Mouse (Mus musculus) brown adipose tissue, adult 24 weeks (tissue): ENCODE measurements around the gene Sp100. TPM values are rescaled to one million over a fixed set of nuclear protein-coding genes. Genes with fewer than 3 reads are reported as not detected.

Source experiments
- H3K27ac ChIP-seq: fragments of 200-500 bp; replicated peaks from 2 replicates; pipeline ENCODE4 v1.5.1; 2012; ENCODE audit warnings: low read depth, mild to moderate bottlenecking, low read length
- H3K4me1 ChIP-seq: fragments of 200-500 bp; 2 replicates; pipeline ENCODE4 v1.6.1; 2012; ENCODE audit warnings: low read length, mixed read lengths; ENCODE audit not compliant: control insufficient read depth, insufficient read depth, insufficient read length
- H3K4me3 ChIP-seq: fragments of 200-500 bp; 2 replicates; pipeline ENCODE4 v1.5.1; 2012; ENCODE audit warnings: low read depth, mild to moderate bottlenecking, low read length, moderate library complexity; ENCODE audit not compliant: insufficient read depth
- polyA plus RNA-seq: library from polyadenylated mRNA; stranded (reverse); fragments of >200 nt; gene quantifications from 2 replicates; pipeline ENCODE4 v1.2.4, GENCODE M21; 2012; ENCODE audit not compliant: missing spikeins, insufficient read depth, insufficient read length

The Sp100 gene
- polyA plus RNA-seq, 1 experiment, result 15.4 TPM

DNA sequence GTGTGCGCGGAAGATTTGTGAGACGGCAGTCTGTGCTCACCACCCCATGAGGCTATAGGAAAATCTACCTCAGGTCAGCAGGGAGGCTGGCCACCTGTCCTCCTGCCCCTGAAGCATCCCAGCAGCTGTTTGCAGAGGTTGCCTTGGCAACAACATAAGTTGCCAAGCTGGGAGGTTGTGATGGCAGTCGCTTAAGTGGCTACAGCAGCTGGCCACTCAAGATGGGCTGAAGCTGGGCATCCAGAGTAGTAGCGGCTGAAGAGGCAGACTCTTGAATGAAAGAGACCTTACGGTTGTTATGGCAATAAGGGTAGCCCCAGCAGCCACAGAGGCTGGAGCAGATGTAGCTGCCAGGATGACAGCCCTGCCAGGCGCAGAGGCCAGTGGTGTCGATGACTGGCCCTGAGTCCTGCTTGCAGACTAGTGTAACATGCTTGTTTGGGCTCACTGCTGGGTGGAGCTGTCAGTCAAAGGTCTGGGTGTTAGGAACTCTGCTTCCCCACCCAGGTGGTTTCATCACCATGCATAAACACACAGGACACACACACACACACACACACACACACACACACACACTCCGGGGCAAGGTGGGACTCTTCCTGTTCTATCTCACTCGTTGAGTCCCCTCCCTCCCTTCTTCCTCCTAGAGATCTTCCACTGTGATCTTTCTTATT, 70.6 kb downstream of the Sp100 start:
- Histone ChIP-seq H3K4me3 (no peak overlapping the region), H3K27ac (no peak overlapping the region), H3K4me1 (no peaks in the 10 kb centered on the region)

GRCm38 (mm10) chr1:85730471-85730870, 80.7 kb downstream of the Sp100 start:
- no peaks in the 10 kb centered on the region for H3K4me1 ChIP-seq
- H3K27ac ChIP-seq, result no peak overlapping the region
- no peak overlapping the region for H3K4me3 ChIP-seq

DNA sequence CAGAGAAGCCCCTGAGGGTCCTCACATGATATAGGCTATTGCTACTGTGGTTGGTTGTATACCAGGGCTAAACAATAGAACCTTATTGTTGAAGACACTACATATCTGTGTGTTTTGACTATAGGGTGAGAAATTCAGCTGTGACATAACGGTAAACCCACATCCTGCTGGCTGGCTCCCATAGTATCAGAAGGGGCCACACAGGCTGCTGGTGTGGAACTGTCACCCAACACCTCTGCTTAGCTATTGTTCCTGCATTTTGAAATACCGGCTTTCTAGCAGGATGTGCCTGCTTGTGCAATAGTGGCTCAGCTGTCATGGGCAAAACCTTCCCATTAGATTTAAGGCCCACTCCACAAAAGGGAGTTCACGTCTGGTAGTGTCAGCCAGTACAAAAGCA, 82.8 kb downstream of the Sp100 start:
- no peaks in the 10 kb centered on the region for H3K4me1 ChIP-seq
- H3K27ac ChIP-seq, result no peak overlapping the region
- H3K4me3 ChIP-seq, result no peak overlapping the region

DNA sequence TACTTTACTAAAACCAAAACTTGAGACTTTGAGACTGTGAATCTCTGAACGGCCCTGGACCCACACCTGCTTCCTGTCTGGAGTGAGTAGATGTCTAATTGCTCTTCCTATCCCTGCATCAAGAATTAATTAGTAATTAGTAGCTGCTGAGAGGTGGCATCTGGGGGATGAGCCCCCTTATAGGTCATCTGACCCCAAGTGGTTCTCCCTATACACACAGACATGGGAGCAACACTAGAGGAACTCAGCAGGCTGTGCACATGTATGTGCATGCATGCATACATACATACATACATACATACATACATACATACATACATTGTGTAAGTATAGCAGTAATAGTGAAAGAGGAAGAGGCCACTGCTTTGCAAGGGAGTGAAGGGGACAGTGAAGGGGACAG, 84.7 kb downstream of the Sp100 start:
- H3K27ac ChIP-seq, result no peak overlapping the region
- no peak overlapping the region for H3K4me3 ChIP-seq
- H3K4me1 ChIP-seq, result no peaks in the 10 kb centered on the region

GRCm38 (mm10) chr1:85735463-85736123, 85.8 kb downstream of the Sp100 start:
- peak overlapping the region; percentile 87 for H3K27ac ChIP-seq
- no peaks in the 10 kb centered on the region for H3K4me1 ChIP-seq
- H3K4me3 ChIP-seq, result peak overlapping the region; percentile 59

- Histone ChIP-seq H3K4me1 (no peaks in the 10 kb centered on the region), H3K27ac (peak overlapping the region; percentile 87), H3K4me3 (peak overlapping the region; percentile 59)
These were observed 86.8 kb downstream of the Sp100 start for GRCm38 (mm10) chr1:85736355-85737184.

DNA sequence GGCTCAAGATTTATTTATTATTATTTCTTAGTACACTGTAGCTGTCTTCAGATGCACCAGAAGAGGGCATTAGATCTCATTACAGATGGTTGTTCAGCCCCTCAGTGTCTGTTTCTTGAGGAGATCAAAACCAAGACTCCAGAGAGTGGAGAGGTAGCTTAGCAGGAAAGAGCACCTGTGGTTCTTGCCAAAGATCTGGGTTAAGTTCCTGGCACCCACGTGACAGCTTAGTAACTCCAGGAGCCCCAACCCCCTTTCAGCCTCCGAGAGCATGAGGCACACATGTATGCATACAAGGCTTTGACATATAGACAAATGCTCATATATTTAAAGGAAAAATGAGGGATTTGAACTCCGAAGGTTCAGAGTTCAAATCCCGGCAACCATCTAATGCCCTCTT, 89.2 kb downstream of the Sp100 start:
- Histone ChIP-seq H3K4me3 (no peak overlapping the region), H3K27ac (no peak overlapping the region), H3K4me1 (no peaks in the 10 kb centered on the region)

DNA sequence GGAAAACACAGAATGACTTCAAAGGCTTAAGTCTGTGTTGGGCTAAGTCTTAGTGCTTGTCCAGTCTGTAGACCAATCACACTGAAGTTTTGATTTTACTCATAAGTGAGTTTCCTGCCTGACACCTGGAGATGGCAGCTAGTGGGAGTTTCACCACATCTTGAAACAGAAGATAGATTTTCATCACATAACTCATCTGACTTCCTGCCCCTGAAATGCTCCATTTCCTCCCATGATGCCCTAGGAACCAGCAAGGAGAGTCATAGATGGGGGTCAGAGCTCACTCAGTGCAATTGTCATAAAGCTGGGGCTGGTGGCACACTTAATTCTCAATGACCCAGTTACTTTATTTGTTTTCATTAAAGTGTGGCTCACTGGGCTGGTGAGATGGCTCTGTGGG, 90.0 kb downstream of the Sp100 start:
- H3K4me3 ChIP-seq, result no peak overlapping the region
- no peak overlapping the region for H3K27ac ChIP-seq
- no peaks in the 10 kb centered on the region for H3K4me1 ChIP-seq

DNA sequence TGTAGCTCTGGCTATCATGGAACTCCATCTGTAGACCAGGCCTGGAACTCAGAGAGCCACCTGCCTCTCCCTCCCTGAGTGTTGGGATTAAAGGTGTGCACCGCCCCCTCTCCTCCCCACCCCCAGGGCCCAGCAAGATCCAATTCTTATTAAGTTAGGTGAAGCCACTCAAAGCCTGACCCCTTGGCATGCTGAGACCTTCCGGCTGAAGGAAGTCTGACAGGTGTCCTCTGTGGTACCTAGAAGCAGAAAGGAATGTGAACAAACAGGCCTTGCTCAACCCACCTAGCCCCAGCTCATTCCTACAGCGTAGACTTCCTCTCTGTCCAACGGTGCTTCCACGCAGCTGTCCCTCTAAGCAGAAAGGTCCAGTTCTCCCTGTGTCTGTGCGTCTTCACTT, 91.1 kb downstream of the Sp100 start:
- Histone ChIP-seq H3K4me3 (no peak overlapping the region), H3K27ac (no peak overlapping the region), H3K4me1 (no peaks in the 10 kb centered on the region)

DNA sequence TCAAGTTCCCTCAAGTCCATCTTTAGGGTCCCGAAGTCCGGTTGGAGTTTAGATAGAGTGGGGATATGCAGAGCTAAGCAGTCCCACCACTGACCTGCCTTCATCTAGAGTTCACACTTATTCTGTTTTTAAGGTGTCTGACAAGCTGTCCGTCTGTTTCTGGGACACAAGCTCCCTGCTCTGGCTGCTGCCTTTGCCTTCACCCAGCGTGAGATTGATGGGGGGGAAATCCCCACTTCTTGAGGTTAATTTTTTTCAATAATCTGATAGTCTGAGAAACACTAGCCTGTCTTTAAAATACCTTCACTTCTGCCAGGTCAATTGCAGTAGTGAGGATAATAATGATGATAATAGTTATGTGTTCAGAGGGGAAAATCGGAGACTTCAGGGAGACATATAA, 92.5 kb downstream of the Sp100 start:
- Histone ChIP-seq H3K4me1 (no peaks in the 10 kb centered on the region), H3K4me3 (no peak overlapping the region), H3K27ac (no peak overlapping the region)

DNA sequence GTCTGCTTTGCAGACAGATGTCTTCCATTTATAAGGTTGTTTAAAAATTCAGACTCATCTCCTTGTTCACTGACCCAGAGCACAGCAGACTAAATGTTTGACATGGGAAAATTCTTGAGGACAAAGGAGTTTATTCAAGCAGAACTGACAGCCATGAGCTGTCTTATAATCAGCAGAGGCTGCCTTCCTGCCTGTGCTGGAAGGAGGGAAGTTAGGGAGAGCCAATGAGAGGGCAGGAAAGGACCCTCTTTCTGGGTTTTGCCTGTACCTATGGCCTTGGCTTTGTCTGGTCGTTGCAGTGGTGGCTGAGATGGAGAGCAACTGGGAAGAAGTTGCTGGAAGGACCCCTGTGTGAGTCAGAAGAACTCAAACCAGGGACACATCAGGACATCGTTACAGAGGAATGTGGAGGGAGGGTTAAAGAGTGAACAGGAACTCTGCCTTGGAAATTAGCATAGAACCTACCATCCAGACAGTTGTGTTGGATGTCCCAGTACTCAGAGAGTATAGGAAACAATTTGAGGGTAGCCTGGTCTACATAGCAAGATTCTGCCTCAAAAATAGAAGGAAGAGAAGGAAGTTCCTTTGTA, 93.2 kb downstream of the Sp100 start:
- H3K27ac ChIP-seq, result no peak overlapping the region
- H3K4me3 ChIP-seq, result no peak overlapping the region
- H3K4me1 ChIP-seq, result no peaks in the 10 kb centered on the region

DNA sequence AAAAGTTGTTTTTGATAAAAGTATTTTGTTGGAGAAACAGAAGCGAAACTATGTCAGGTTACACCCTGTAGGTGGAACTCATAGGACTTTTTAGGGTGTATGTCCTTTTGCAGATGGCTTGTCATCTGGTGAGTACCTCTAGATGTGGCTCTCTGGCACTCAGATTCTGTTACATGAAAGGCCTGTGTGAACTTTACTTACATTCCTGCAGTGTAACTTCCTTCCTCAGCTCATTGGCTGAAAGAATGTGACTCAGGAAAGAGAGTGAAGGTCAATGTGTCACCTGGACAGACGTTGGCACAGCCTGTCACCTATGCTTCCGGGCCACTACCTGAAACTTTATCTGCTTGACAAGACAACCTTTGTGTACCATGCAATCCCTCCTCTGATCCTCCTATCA, 94.8 kb downstream of the Sp100 start:
- Histone ChIP-seq H3K27ac (no peak overlapping the region), H3K4me1 (peaks cover 9% of the 10 kb centered on the region), H3K4me3 (no peak overlapping the region)

DNA sequence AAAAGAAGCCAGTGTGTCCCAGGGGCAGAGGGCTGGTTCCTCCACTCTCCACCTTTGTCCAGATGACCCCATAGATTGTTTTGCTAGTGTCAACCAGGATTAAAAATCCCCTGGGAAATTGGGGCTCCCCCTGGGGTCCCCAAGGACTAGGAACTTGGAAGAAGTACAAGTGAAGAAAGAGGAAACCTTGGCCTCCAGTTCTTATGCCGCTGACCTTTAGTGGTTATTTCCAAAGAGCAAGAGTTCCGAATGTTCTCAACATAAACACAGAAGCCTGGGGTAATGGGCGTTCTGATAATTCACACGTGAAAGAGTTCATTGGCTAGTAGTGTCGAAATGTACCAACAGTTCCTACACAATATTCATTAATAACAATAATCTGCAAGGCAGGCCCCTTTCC, 96.7 kb downstream of the Sp100 start:
- no peak overlapping the region for H3K27ac ChIP-seq
- H3K4me3 ChIP-seq, result no peak overlapping the region
- H3K4me1 ChIP-seq, result peaks cover 25% of the 10 kb centered on the region

- H3K4me1 ChIP-seq, result peaks cover 32% of the 10 kb centered on the region
- H3K27ac ChIP-seq, result peak overlapping the region; percentile 99
- H3K4me3 ChIP-seq, result no peak overlapping the region
These were observed 100.0 kb downstream of the Sp100 start for GRCm38 (mm10) chr1:85749829-85750228.

GRCm38 (mm10) chr1:85750650-85751049, 100.9 kb downstream of the Sp100 start:
- H3K27ac ChIP-seq, result peak overlapping the region; percentile 99
- H3K4me3 ChIP-seq, result no peak overlapping the region
- peaks cover 32% of the 10 kb centered on the region for H3K4me1 ChIP-seq
